Mouse (Mus musculus) limb, embryonic 13.5 days (tissue): ENCODE measurements around the gene Klrk1. TPM values are rescaled to one million over a fixed set of nuclear protein-coding genes. Genes with fewer than 3 reads are reported as not detected.

Experiments used
- ATAC-seq: fragments of 200-750 bp; cut with Nextera tagmentation; 2 replicates; pipeline ENCODE4 v1.8.0; 2017; ENCODE audit warnings: low read depth, moderate number of reproducible peaks, moderate TSS enrichment; ENCODE audit not compliant: low FRiP score
- H3K27ac ChIP-seq: fragments of 300-500 bp; sonication (generic); 2 replicates; pipeline ENCODE4 v1.5.1; 2015; ENCODE audit warnings: inconsistent platforms, mild to moderate bottlenecking, moderate library complexity
- H3K27me3 ChIP-seq: fragments of 300-500 bp; sonication (generic); 2 replicates; pipeline ENCODE4 v1.6.1; 2015; ENCODE audit warnings: mild to moderate bottlenecking, inconsistent platforms
- H3K36me3 ChIP-seq: fragments of 300-500 bp; sonication (generic); 2 replicates; pipeline ENCODE4 v1.6.1; 2015; ENCODE audit warnings: inconsistent platforms, mild to moderate bottlenecking, moderate library complexity
- H3K4me1 ChIP-seq: fragments of 300-500 bp; sonication (generic); 2 replicates; pipeline ENCODE4 v1.6.1; 2015; ENCODE audit warnings: inconsistent platforms
- H3K4me2 ChIP-seq: fragments of 300-500 bp; sonication (generic); replicated peaks from 2 replicates; pipeline ENCODE4 v1.6.1; 2015; ENCODE audit warnings: inconsistent platforms, mild to moderate bottlenecking, moderate library complexity
- H3K4me3 ChIP-seq: fragments of 300-500 bp; sonication (generic); 2 replicates; pipeline ENCODE4 v1.5.1; 2015; ENCODE audit warnings: moderate library complexity, mild to moderate bottlenecking, inconsistent platforms
- H3K9ac ChIP-seq: fragments of 300-500 bp; sonication (generic); 2 replicates; pipeline ENCODE4 v1.6.1; 2015; ENCODE audit warnings: mild to moderate bottlenecking, inconsistent platforms
- H3K9me3 ChIP-seq: fragments of 300-500 bp; sonication (generic); 2 replicates; pipeline ENCODE4 v1.6.1; 2016; ENCODE audit warnings: inconsistent platforms
- WGBS: fragments of 180-500 bp; shearing (Covaris S2); methylation state at CpG from one replicate; pipeline ENCODE4 v1.1.7; 2015; 5-methylcytosine and 5-hydroxymethylcytosine counted together
- polyA plus RNA-seq: library from polyadenylated mRNA; unstranded; fragments of >200 nt; fragmentation: Nextera tagmentation; extraction: Ambion mirVana; gene quantifications from 2 replicates; pipeline ENCODE4 v1.2.1, GENCODE M21; 2015

The Klrk1 gene
- polyA plus RNA-seq, 1 experiment from 2014 or later: 0.04 TPM

DNA sequence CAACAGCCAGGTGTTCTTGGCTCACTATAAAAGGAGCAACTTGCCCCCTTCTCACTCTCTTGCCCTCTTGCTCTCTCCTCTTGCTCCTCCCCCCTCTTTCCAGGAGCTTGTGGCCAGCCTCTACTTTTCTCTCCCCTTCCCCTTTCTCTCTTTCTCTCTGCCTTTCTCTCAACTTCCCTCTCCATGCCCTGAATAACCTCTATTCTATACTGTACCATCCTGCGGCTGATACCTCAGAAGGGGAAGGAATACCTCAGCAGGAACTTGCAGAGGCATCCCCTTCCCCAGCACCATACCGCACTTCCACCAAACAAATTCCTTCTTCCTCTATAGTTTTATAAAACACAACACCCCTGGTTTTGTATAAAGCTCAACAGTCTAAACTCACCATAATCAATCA, 58.4 kb downstream of the Klrk1 start:
- ATAC-seq: no peak
- no peaks in the 10 kb centered on the region for H3K27me3 ChIP-seq
- no peak overlapping the region for H3K9ac ChIP-seq
- H3K4me2 ChIP-seq: no peak overlapping the region
- H3K4me3 ChIP-seq: no peak overlapping the region
- no peaks in the 10 kb centered on the region for H3K36me3 ChIP-seq
- no peaks in the 10 kb centered on the region for H3K4me1 ChIP-seq
- H3K9me3 ChIP-seq: no peaks in the 10 kb centered on the region
- no peak overlapping the region for H3K27ac ChIP-seq
- 83% methylated on average over 2 of the region's 2 CpGs for WGBS

Other genes starting within 250 kb of the Klrk1 start
- 0.09 and 0.14 TPM in 2 replicates for gene Clec12b, start 238.0 kb downstream of the Klrk1 start, polyA plus RNA-seq
- 1.6 and 2.1 TPM in 2 replicates for gene Clec1b, start 226.6 kb downstream of the Klrk1 start, polyA plus RNA-seq
- 0.13 and 0.22 TPM in 2 replicates for gene Clec9a, start 215.0 kb downstream of the Klrk1 start, polyA plus RNA-seq
- 2.3 TPM in 2 replicates for gene Clec1a, start 171.9 kb downstream of the Klrk1 start, polyA plus RNA-seq
- not detected in 2 replicates for gene Olr1, start 116.7 kb downstream of the Klrk1 start, polyA plus RNA-seq
- 0.06 TPM in 1 of 2 replicates, not detected in the other for gene Tmem52b, start 111.3 kb downstream of the Klrk1 start, polyA plus RNA-seq
- gene Gabarapl1, start 90.7 kb downstream of the Klrk1 start, polyA plus RNA-seq: 55.4 and 55.5 TPM in 2 replicates
- gene Klre1, start 46.0 kb downstream of the Klrk1 start, polyA plus RNA-seq: not detected in 2 replicates
- 0.26 TPM in 1 of 2 replicates, not detected in the other for gene Klrd1, start 32.1 kb downstream of the Klrk1 start, polyA plus RNA-seq
- not detected in 2 replicates for gene Klrc3, start 19.5 kb upstream of the Klrk1 start, polyA plus RNA-seq
- not detected in 2 replicates for gene Klrc2, start 36.8 kb upstream of the Klrk1 start, polyA plus RNA-seq
- not detected in 2 replicates for gene Klrc1, start 55.1 kb upstream of the Klrk1 start, polyA plus RNA-seq
- not detected in 2 replicates for gene Klri1, start 93.3 kb upstream of the Klrk1 start, polyA plus RNA-seq
- not detected in 2 replicates for gene Klri2, start 116.6 kb upstream of the Klrk1 start, polyA plus RNA-seq
- not detected in 2 replicates for gene Gm156, start 160.4 kb upstream of the Klrk1 start, polyA plus RNA-seq
- gene Gm17631, start 238.8 kb upstream of the Klrk1 start, polyA plus RNA-seq: not detected in 2 replicates